Mouse (Mus musculus) limb, embryonic 14.5 days (tissue): ENCODE data around the gene Zswim8. TPM values are rescaled to one million over a fixed set of nuclear protein-coding genes. Genes with fewer than 3 reads are reported as not detected.

Source experiments
- ATAC-seq: fragments of 200-750 bp; cut with Nextera tagmentation; 2 replicates; pipeline ENCODE4 v1.8.0; 2017; ENCODE audit warnings: low read depth, moderate number of reproducible peaks, moderate TSS enrichment; ENCODE audit not compliant: low FRiP score
- DNase-seq: peaks from one replicate; pipeline ENCODE4 v3.0.0-alpha.2; 2015; ENCODE audit warnings: low spot score
- H3K27ac ChIP-seq: fragments of 300-500 bp; sonication (generic); replicated peaks from 2 replicates; pipeline ENCODE4 v1.5.1; 2014; ENCODE audit warnings: low read depth, mild to moderate bottlenecking, low read length, moderate library complexity, mixed read lengths
- H3K27me3 ChIP-seq: fragments of 300-500 bp; sonication (generic); 2 replicates; pipeline ENCODE4 v1.6.1; 2014; ENCODE audit warnings: low read length, mixed read lengths; ENCODE audit not compliant: control insufficient read depth, insufficient read depth
- H3K36me3 ChIP-seq: fragments of 300-500 bp; sonication (generic); 2 replicates; pipeline ENCODE4 v1.6.1; 2014; ENCODE audit warnings: mild to moderate bottlenecking, low read length, moderate library complexity, mixed read lengths; ENCODE audit not compliant: control insufficient read depth, insufficient read depth
- H3K4me1 ChIP-seq: fragments of 300-500 bp; sonication (generic); 2 replicates; pipeline ENCODE4 v1.6.1; 2014; ENCODE audit warnings: antibody characterized with exemption, low read length, mixed read lengths; ENCODE audit not compliant: control insufficient read depth, insufficient read depth
- H3K4me2 ChIP-seq: fragments of 300-500 bp; sonication (generic); replicated peaks from 2 replicates; pipeline ENCODE4 v1.6.1; 2014; ENCODE audit warnings: low read depth, mild to moderate bottlenecking, low read length, moderate library complexity; ENCODE audit not compliant: severe bottlenecking
- H3K4me3 ChIP-seq: fragments of 300-500 bp; sonication (generic); replicated peaks from 2 replicates; pipeline ENCODE4 v1.5.1; 2014; ENCODE audit warnings: low read length
- H3K9ac ChIP-seq: fragments of 300-500 bp; sonication (generic); 2 replicates; pipeline ENCODE4 v1.6.1; 2014; ENCODE audit warnings: mild to moderate bottlenecking, low read depth, low read length, moderate library complexity; ENCODE audit not compliant: severe bottlenecking
- H3K9me3 ChIP-seq: fragments of 300-500 bp; sonication (generic); 2 replicates; pipeline ENCODE4 v1.6.1; 2016; ENCODE audit warnings: low read length; ENCODE audit not compliant: control insufficient read depth
- POLR2A ChIP-seq: fragments of 200-500 bp; IDR thresholded peaks from 2 replicates; pipeline ENCODE4 v1.8.0; 2012; ENCODE audit warnings: inconsistent platforms, mild to moderate bottlenecking, moderate library complexity, borderline replicate concordance; ENCODE audit not compliant: insufficient read depth, insufficient read length; ENCODE audit errors: extremely low read depth
- WGBS: fragments of 180-500 bp; shearing (Covaris S2); extraction: QIAGEN DNeasy Blood & Tissue Kit; methylation state at CpG from one replicate; pipeline ENCODE4 v1.1.7; 2014; 5-methylcytosine and 5-hydroxymethylcytosine counted together
- polyA plus RNA-seq, 2 experiments: library from polyadenylated mRNA; depleted of rRNA in 1 of 2; stranded (reverse) in 1 of 2; unstranded in 1 of 2; fragments of >200 nt; fragmentation: Nextera tagmentation in 1 of 2; extraction: Ambion mirVana in 1 of 2; gene quantifications; 2 replicates each; pipeline versions ENCODE4 v1.2.1 to v1.2.3; 2012 to 2014

The Zswim8 gene
- polyA plus RNA-seq, 2 experiments: 38.9 to 195 TPM

- Histone ChIP-seq H3K9me3 (no peaks in the 10 kb centered on the region), H3K27ac (peak within 1 kb of the TSS; percentile 92), H3K36me3 (peaks cover 61% of the 10 kb centered on the region), H3K27me3 (no peaks in the 10 kb centered on the region), H3K4me1 (no peaks in the 10 kb centered on the region), H3K4me2 (peak within 1 kb of the TSS; percentile 84), H3K9ac (peak within 1 kb of the TSS; percentile 93), H3K4me3 (peak within 1 kb of the TSS; percentile 80)
- peak; percentile 98 for ATAC-seq
- peak; percentile 30; the same call in 1 of the 2 replicates for TF ChIP-seq POLR2A
- WGBS: 1% methylated on average over 44 of the region's 81 CpGs
- DNase-seq: peak; percentile 91
Observed at GRCm38 (mm10) chr14:20733952-20734774, 26.8 kb downstream of the Zswim8 start, which contains the start of gene Ndst2. TSS of gene Ndst2 (minus strand) at chr14:20734562.

DNA sequence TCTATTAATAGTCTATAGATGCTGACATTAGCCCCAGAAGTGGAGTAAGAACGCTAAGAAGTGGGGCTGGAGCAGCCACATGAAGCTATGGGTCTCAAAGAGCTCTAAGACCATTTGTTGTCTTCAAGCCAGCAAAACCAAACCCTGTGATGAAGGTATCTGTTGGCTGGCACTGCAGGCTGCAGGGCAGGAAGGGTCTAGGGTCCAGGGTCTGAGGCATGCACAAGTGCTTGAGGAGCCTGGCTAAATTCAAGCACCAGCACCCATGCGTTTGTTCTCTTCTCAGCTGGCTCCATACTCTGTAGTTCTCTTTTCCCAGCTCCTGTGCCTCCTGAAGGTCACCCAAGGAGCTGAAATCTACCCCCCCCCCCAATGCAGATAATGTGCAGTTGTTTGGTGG lies 27.7 kb downstream of the Zswim8 start:
- Histone ChIP-seq H3K36me3 (peaks cover 59% of the 10 kb centered on the region), H3K27ac (peak overlapping the region; percentile 43; the same call in 1 of the 2 replicates), H3K9ac (no peak overlapping the region), H3K4me3 (peak overlapping the region; percentile 80; the same call in 1 of the 2 replicates), H3K9me3 (no peaks in the 10 kb centered on the region), H3K27me3 (no peaks in the 10 kb centered on the region), H3K4me1 (no peaks in the 10 kb centered on the region), H3K4me2 (peak overlapping the region; percentile 84)
- no peak for TF ChIP-seq POLR2A
- no peak for ATAC-seq
- no peak for DNase-seq
- 65% methylated on average over 2 of the region's 2 CpGs for WGBS

- no peaks in the 10 kb centered on the region for H3K27me3 ChIP-seq
- no peaks in the 10 kb centered on the region for H3K9me3 ChIP-seq
- no peaks in the 10 kb centered on the region for H3K4me1 ChIP-seq
- no peak for DNase-seq
- no peak overlapping the region for H3K4me2 ChIP-seq
- H3K4me3 ChIP-seq: no peak overlapping the region
- WGBS: 92% methylated on average over 13 of the region's 13 CpGs
- ATAC-seq: no peak
- TF ChIP-seq POLR2A: no peak
- peaks cover 55% of the 10 kb centered on the region for H3K36me3 ChIP-seq
- H3K9ac ChIP-seq: no peak overlapping the region
- no peak overlapping the region for H3K27ac ChIP-seq
Observed at GRCm38 (mm10) chr14:20735892-20736390, 28.6 kb downstream of the Zswim8 start.

- no peak for TF ChIP-seq POLR2A
- ATAC-seq (no peak), DNase-seq (no peak)
- H3K4me2 ChIP-seq: no peak overlapping the region
- peaks cover 56% of the 10 kb centered on the region for H3K36me3 ChIP-seq
- no peaks in the 10 kb centered on the region for H3K4me1 ChIP-seq
- no peaks in the 10 kb centered on the region for H3K9me3 ChIP-seq
- H3K4me3 ChIP-seq: no peak overlapping the region
- WGBS: 57% methylated on average over 14 of the region's 14 CpGs
- H3K27me3 ChIP-seq: no peaks in the 10 kb centered on the region
- H3K27ac ChIP-seq: no peak overlapping the region
- no peak overlapping the region for H3K9ac ChIP-seq
Observed at GRCm38 (mm10) chr14:20737306-20737705, 30.0 kb downstream of the Zswim8 start.

DNA sequence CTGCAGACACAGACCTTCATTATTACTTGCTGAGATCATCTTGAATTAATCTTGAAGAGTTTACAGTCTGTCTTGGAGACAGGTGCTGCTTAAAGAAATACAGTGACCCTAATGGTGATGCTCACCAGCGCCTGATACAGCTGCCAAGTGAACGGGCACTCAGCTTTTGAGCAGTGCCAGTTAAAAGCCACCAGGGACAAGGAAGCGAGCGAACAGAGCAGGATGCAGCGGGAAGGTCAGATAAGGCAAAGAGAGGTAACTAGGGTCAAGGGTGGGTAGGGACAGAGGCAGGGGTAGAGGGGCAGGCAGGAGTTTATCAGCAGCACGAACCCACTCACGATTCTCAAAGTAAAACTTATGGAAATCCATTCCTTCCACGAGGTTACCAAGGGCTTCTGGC lies 31.2 kb downstream of the Zswim8 start:
- no peaks in the 10 kb centered on the region for H3K27me3 ChIP-seq
- no peak overlapping the region for H3K4me2 ChIP-seq
- H3K4me3 ChIP-seq: no peak overlapping the region
- H3K4me1 ChIP-seq: no peaks in the 10 kb centered on the region
- no peaks in the 10 kb centered on the region for H3K9me3 ChIP-seq
- no peak overlapping the region for H3K27ac ChIP-seq
- TF ChIP-seq POLR2A: no peak
- DNase-seq (no peak), ATAC-seq (no peak)
- 78% methylated on average over 8 of the region's 8 CpGs for WGBS
- no peak overlapping the region for H3K9ac ChIP-seq
- peaks cover 65% of the 10 kb centered on the region for H3K36me3 ChIP-seq
